Mouse (Mus musculus) kidney, postnatal 0 days (tissue): ENCODE results near the gene Nprl2. TPM values are rescaled to one million over a fixed set of nuclear protein-coding genes. Genes with fewer than 3 reads are reported as not detected.

Source experiments
- ATAC-seq: fragments of 200-750 bp; cut with Nextera tagmentation; replicated peaks from 2 replicates; pipeline ENCODE4 v1.8.0; 2017; ENCODE audit warnings: low read depth, moderate number of reproducible peaks, moderate TSS enrichment, moderate library complexity; ENCODE audit not compliant: low FRiP score
- DNase-seq: peaks from one replicate; pipeline ENCODE4 v3.0.0-alpha.2; 2016; ENCODE audit warnings: low spot score
- H3K27ac ChIP-seq: fragments of 300-500 bp; sonication (generic); 2 replicates; pipeline ENCODE4 v1.5.1; 2014; ENCODE audit warnings: mild to moderate bottlenecking
- H3K27me3 ChIP-seq: fragments of 300-500 bp; sonication (generic); 2 replicates; pipeline ENCODE4 v1.6.1; 2014; ENCODE audit warnings: low read length, mixed read lengths; ENCODE audit not compliant: insufficient read depth
- H3K36me3 ChIP-seq: fragments of 300-500 bp; sonication (generic); 2 replicates; pipeline ENCODE4 v1.6.1; 2014; ENCODE audit warnings: low read length, mixed read lengths; ENCODE audit not compliant: insufficient read depth
- H3K4me1 ChIP-seq: fragments of 300-500 bp; sonication (generic); replicated peaks from 2 replicates; pipeline ENCODE4 v1.6.1; 2014; ENCODE audit warnings: antibody characterized with exemption, low read length, mixed read lengths; ENCODE audit not compliant: insufficient read depth
- H3K4me2 ChIP-seq: fragments of 300-500 bp; sonication (generic); 2 replicates; pipeline ENCODE4 v1.6.1; 2014; ENCODE audit warnings: mild to moderate bottlenecking, low read length, moderate library complexity, mixed read lengths
- H3K4me3 ChIP-seq: fragments of 300-500 bp; sonication (generic); replicated peaks from 2 replicates; pipeline ENCODE4 v1.5.1; 2014; ENCODE audit warnings: low read depth, low read length
- H3K9ac ChIP-seq: fragments of 300-500 bp; sonication (generic); 2 replicates; pipeline ENCODE4 v1.6.1; 2014; ENCODE audit warnings: low read depth, low read length
- H3K9me3 ChIP-seq: fragments of 300-500 bp; sonication (generic); replicated peaks from 2 replicates; pipeline ENCODE4 v1.6.1; 2016; ENCODE audit warnings: low read length, inconsistent platforms, mixed read lengths
- CTCF ChIP-seq: IDR thresholded peaks from 2 replicates; pipeline ENCODE4 v1.5.1; 2016; ENCODE audit warnings: antibody characterized with exemption, low read depth, mild to moderate bottlenecking, moderate library complexity
- WGBS: fragments of 180-500 bp; shearing (Covaris S2); extraction: QIAGEN DNeasy Blood & Tissue Kit; methylation state at CpG from one replicate; pipeline ENCODE4 v1.1.7; 2014; 5-methylcytosine and 5-hydroxymethylcytosine counted together
- polyA plus RNA-seq: library from polyadenylated mRNA; unstranded; fragments of >200 nt; fragmentation: Nextera tagmentation; extraction: Ambion mirVana; gene quantifications from 2 replicates; pipeline ENCODE4 v1.2.1, GENCODE M21; 2015

The Nprl2 gene
- 43.8 and 45.5 TPM in 2 replicates for polyA plus RNA-seq

DNA sequence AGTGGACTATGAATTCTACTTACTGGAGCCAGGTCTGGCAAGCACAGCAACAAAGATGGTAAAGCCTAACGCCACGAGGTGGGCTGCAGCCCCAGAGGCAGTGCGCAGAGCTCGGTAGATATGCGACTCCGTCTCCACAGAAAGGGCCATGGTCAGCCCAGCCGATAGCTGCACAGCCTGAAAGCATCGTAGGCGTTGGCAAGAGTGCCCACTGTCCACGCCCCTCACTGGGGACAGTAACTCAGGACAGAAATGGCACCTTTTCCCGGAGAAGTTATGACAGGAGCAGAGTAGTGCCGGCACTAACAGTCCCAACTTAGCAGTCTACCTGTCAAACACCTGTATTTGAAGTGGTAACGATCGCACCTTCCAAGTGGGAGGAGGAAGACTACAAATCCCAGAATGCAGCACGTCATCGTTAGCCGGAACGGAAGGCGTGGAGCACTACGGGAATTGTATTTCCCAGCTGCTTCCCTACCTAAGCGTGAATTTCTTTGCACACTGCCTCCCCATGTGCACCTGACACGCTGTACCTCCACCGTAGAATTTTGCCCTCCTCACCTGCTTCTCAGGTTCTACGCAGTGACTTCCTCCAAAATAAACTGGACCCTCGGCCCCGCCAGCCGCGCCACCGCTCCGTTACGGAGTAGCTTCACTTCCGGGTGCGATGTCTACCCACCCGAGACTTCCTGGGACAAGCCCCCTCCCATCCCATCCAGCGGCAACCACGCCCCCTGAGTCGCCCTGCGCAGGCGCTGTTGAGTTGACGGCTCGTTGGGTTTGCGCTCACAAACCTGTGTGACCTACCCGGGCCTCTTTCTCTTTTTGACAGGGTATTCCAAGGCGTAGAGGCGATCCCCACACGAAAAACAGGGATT is at the start of gene Nprl2, which contains the start of gene Cyb561d2:
Gene Nprl2 (plus strand): TSS at position 753 of the 878 bp plus-strand sequence.
Gene Cyb561d2 (minus strand): TSS at position 720 of the 878 bp plus-strand sequence.
- peak within 1 kb of the TSS; percentile 70 for H3K4me3 ChIP-seq
- under 1% methylated on average over 46 of the region's 46 CpGs for WGBS

GRCm38 (mm10) chr9:107493511-107493910 is 48.5 kb upstream of the Nprl2 start:
- Histone ChIP-seq H3K36me3 (no peaks in the 10 kb centered on the region), H3K4me2 (no peak overlapping the region), H3K27me3 (no peaks in the 10 kb centered on the region), H3K4me1 (no peaks in the 10 kb centered on the region), H3K9me3 (no peaks in the 10 kb centered on the region), H3K9ac (no peak overlapping the region), H3K4me3 (no peak overlapping the region), H3K27ac (no peak overlapping the region)
- DNase-seq = no peak
- TF ChIP-seq CTCF = no peak
- WGBS = 35% methylated on average over 1 of the region's 1 CpGs
- ATAC-seq = no peak

More for the DNA sequence above, at the start of gene Nprl2, which contains the start of gene Cyb561d2:
- peak within 1 kb of the TSS; percentile 95 for H3K4me2 ChIP-seq
- TF ChIP-seq CTCF = no peak
- H3K4me1 ChIP-seq = peaks cover 16% of the 10 kb centered on the region
- H3K36me3 ChIP-seq = peaks cover 29% of the 10 kb centered on the region
- ATAC-seq (peak; percentile 75), DNase-seq (peak; percentile 97)
- peak within 1 kb of the TSS; percentile 80 for H3K27ac ChIP-seq
- H3K9ac ChIP-seq = peak within 1 kb of the TSS; percentile 67
- no peaks in the 10 kb centered on the region for H3K27me3 ChIP-seq
- H3K9me3 ChIP-seq = no peaks in the 10 kb centered on the region

DNA sequence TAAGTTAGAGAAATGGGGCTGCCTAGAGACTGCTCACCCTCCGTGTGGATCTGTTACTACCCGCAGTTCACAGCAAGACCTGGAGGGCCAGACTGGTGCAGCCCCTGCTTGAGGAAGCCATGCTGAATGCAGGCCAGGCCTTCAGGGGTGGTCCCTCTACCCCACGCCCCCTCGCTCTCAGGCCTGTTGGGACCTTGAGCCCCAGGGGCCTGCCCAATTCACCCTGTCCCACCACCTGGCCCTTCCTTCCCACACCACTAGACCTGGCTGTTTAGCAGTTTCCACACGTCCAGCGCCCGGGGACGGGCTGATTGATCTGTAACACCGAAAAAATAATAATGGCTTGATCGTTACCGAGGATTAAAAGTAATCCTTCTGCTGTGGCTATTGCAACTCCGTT is 47.8 kb upstream of the Nprl2 start:
- Histone ChIP-seq H3K36me3 (no peaks in the 10 kb centered on the region), H3K9ac (no peak overlapping the region), H3K27ac (no peak overlapping the region), H3K27me3 (no peaks in the 10 kb centered on the region), H3K4me2 (no peak overlapping the region), H3K9me3 (no peaks in the 10 kb centered on the region), H3K4me3 (no peak overlapping the region), H3K4me1 (no peaks in the 10 kb centered on the region)
- DNase-seq (no peak), ATAC-seq (no peak)
- no peak for TF ChIP-seq CTCF
- WGBS = 74% methylated on average over 12 of the region's 12 CpGs

DNA sequence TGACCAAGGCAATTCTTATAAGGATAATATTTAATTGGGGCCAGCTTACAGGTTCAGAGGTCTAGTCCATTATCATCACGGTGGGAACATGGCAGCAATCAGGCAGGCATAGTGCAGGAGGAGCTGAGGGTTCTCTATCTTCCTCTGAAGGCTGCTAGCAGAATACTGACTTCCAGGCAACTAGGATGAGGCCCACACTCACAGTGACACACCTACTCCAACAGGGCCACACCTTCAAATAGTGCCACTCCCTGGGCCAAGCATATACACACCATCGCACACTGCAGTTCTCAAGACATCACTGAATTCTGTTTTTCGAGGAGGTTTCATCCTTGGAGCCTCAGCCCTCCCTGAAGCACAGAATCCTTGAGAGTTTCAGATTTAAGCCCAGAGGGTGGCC is 45.7 kb upstream of the Nprl2 start:
- WGBS = 77% methylated on average over 3 of the region's 3 CpGs
- H3K9ac ChIP-seq = no peak overlapping the region
- H3K4me2 ChIP-seq = no peak overlapping the region
- ATAC-seq = no peak
- H3K4me1 ChIP-seq = no peaks in the 10 kb centered on the region
- H3K27ac ChIP-seq = no peak overlapping the region
- no peaks in the 10 kb centered on the region for H3K9me3 ChIP-seq
- DNase-seq = no peak
- no peaks in the 10 kb centered on the region for H3K27me3 ChIP-seq
- no peak overlapping the region for H3K4me3 ChIP-seq
- no peak for TF ChIP-seq CTCF
- no peaks in the 10 kb centered on the region for H3K36me3 ChIP-seq

GRCm38 (mm10) chr9:107500708-107501286 is 41.2 kb upstream of the Nprl2 start:
- Histone ChIP-seq H3K4me2 (no peak overlapping the region), H3K9ac (no peak overlapping the region), H3K4me1 (no peaks in the 10 kb centered on the region), H3K27ac (no peak overlapping the region), H3K9me3 (no peaks in the 10 kb centered on the region), H3K4me3 (no peak overlapping the region), H3K36me3 (no peaks in the 10 kb centered on the region), H3K27me3 (no peaks in the 10 kb centered on the region)
- ATAC-seq (no peak), DNase-seq (no peak)
- WGBS = 78% methylated on average over 3 of the region's 3 CpGs
- TF ChIP-seq CTCF = no peak

DNA sequence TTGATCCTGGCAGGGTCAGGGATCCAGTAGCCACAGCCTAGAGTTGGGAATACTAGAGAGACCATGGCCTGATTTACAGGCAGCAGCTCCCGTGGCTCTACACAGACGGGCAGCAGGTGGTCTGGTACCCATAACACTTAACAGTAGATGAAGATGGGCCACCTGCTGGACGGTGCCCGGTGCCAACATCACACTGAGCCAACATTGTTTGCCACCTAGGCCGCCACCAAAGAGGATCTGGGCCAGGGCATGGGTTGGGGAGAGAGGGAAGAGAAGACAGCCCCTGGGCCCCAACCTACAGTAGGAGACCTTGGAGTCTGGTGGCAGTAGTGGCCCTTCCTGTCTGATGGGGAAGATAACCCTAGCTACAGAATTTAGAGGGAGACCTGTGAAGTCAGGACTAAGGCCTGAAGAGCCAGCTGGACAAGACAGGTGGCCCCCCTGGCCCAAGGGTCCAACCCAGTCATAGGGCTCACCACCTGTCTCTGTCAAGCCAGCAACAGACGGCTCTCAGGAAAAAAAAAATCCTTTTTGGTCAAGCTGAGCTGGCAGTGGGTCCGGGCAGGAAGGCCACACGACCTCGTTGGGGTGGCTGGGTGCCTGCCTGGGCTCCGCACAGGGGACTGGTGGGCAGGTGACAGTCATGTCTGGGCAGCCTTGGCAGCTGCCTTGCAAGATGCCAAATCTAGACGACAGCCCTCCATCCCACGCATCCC is 39.7 kb upstream of the Nprl2 start:
- no peak for TF ChIP-seq CTCF
- no peak overlapping the region for H3K4me2 ChIP-seq
- H3K27me3 ChIP-seq = no peaks in the 10 kb centered on the region
- ATAC-seq = no peak
- WGBS = 85% methylated on average over 12 of the region's 12 CpGs
- H3K9me3 ChIP-seq = no peaks in the 10 kb centered on the region
- H3K4me3 ChIP-seq = no peak overlapping the region
- no peak overlapping the region for H3K9ac ChIP-seq
- no peaks in the 10 kb centered on the region for H3K36me3 ChIP-seq
- DNase-seq = no peak
- no peak overlapping the region for H3K27ac ChIP-seq
- no peaks in the 10 kb centered on the region for H3K4me1 ChIP-seq
